Mouse (Mus musculus) embryo, embryonic 11 days (tissue): ENCODE measurements around the gene Misp.

ENCODE experiments used
- DNase-seq: peaks from one replicate; pipeline ENCODE4 v3.0.0-alpha.2; 2015

Misp gene

DNA sequence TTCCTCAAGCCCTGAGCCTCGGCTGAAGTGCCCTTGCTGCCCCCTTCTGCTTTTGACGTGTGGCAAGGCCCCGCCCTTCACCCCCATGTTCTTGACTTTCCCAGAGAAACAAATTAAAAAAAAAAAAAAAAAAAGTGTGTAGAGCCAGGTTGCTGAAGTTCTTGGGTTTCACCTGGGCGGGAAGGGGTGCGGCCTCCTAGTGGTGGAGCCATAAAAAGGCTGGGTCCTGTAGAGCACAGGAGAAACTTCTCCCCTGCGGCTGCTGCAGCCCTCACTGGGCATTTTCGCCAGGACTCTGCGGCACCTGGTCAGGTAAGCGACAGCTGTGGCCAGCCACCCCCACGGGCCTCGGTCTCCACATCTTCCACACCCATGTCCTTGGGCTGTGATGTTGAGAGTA, at the start of gene Misp:
Gene Misp (plus strand): TSS at position 208 of the 400 bp plus-strand sequence.
- DNase-seq = no peak

DNA sequence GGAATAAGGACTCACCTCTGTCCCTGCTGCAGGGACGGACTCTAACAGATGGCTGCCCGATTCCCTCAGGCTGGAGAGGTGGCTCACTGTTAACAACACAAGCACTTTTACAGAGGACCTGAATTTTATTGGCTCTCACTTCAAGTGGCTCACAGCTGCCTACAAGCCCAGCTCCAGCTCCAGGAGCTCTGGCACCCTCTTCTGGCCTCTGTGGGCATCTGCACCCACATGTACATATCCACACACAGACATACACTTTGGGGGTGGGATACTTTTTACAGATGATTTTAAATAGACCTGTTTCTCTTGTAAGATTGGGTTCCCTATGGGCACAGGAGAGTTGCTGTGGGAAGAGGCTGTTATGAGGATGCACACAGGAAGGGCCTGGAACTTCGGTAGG, 48.5 kb upstream of the Misp start:
- DNase-seq = no peak

DNA sequence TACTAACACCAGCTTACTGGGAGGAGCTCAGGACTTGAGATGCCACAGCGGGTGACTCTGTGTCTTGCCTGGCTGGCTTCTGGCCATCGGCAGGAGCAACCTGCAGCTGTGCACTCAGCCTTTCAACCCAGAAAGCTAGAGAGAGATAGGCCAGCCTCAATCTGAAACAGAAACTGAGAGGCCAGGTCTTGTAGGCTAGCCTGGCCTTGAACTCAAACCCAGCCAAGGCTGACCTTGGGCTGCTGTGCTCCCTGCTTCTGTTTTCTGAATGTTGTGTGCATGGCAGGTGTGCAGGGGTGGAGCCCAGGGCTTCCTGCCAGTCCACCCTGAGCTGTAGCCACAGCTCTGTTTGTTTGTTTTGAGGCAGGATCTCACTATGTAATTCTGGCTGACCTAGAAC, 47.6 kb upstream of the Misp start:
- DNase-seq = no peak

DNA sequence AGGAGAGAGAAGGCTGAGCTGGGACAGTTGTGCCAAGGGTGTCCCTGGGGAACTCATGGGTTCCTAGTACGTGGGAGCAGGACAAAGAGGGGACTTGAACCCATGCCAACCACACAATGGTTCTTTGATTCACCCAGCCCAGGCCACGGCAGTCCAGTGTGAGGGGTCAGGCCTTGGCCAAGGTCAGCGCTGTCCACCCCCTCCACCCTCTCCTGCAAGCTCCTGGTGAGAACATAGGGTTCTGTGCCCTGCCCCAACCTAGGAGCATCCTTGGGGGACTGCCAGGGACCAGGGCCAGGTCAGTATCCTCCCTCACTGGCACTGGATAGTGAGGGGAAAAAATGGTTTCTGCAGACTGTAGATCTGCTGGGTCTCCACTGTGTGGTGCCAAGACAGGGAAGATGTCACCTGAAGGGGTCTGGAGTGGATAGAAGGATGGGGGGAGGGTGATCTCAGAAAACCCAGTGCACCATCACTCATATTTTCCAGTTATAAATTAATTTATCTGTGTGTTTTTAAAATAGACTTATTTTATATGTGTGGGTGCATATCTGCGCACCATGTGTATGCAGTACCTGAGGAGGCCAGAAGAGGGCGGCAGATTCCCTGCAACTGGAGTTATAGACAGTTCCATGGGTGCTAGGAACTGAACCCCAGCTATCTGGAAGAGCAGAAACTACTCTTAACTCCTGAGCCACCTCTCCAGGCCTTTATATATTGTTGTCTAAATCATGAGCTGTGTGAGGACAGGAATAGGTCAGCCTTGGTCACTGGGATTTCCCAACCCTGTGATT, 46.1 kb upstream of the Misp start:
- DNase-seq = no peak

DNA sequence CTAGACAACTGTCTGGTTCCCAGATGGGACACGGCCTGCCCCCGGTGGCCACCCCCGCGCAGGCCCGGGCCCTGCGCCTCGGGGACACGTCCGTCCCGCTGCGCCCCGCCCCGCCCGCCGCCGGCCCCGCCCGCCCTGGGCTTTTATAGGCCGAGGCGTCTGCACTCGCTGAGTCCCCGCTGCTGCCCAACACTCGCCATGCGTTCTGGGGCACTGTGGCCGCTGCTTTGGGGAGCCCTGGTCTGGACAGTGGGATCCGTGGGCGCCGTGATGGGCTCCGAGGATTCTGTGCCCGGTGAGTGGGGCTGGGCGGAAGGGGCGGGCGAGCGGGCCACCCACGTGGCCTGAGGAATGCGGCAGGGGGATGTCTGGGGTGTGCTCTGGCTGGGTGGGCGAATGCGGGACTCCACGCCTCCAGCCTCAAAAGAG, 43.7 kb upstream of the Misp start, which contains the start of gene Fstl3:
Gene Fstl3 (plus strand): TSS at position 170 of the 429 bp plus-strand sequence.
- peak; percentile 45 for DNase-seq

DNA sequence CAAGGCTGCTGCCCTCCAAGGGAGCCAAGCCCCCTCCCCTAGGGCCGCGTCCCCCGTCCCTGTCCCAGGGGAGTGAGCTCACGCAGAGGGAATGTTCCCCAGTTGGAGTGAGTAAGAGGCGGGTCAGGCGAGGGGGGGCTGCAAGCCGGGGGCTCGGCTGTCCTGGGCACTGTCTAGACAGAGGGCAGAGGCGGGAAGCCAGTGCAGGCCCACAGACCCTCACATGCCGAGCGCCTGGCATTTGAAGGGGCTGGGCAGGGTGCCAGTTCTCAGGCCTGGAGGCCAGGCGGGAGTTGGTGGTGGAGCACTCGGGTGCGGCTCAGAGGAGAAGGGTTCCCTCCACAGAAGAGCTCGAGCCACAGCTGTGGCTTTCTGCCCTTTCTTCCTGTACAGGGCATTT, 42.8 kb upstream of the Misp start:
- peak; percentile 45 for DNase-seq

- DNase-seq = no peak
Observed at GRCm38 (mm10) chr10:79779193-79779592, 41.6 kb upstream of the Misp start.

- peak; percentile 95 for DNase-seq
Observed at GRCm38 (mm10) chr10:79779784-79780663, 40.8 kb upstream of the Misp start.

- DNase-seq = peak; percentile 76
Observed at GRCm38 (mm10) chr10:79780664-79781015, 40.1 kb upstream of the Misp start.

GRCm38 (mm10) chr10:79781139-79781538, 39.6 kb upstream of the Misp start:
- DNase-seq = no peak

GRCm38 (mm10) chr10:79781956-79782355, 38.8 kb upstream of the Misp start:
- DNase-seq = no peak

- DNase-seq = no peak
Observed at GRCm38 (mm10) chr10:79783050-79783449, 37.7 kb upstream of the Misp start.

- peak; percentile 81 for DNase-seq
Observed at GRCm38 (mm10) chr10:79783920-79784800, 36.6 kb upstream of the Misp start.

DNA sequence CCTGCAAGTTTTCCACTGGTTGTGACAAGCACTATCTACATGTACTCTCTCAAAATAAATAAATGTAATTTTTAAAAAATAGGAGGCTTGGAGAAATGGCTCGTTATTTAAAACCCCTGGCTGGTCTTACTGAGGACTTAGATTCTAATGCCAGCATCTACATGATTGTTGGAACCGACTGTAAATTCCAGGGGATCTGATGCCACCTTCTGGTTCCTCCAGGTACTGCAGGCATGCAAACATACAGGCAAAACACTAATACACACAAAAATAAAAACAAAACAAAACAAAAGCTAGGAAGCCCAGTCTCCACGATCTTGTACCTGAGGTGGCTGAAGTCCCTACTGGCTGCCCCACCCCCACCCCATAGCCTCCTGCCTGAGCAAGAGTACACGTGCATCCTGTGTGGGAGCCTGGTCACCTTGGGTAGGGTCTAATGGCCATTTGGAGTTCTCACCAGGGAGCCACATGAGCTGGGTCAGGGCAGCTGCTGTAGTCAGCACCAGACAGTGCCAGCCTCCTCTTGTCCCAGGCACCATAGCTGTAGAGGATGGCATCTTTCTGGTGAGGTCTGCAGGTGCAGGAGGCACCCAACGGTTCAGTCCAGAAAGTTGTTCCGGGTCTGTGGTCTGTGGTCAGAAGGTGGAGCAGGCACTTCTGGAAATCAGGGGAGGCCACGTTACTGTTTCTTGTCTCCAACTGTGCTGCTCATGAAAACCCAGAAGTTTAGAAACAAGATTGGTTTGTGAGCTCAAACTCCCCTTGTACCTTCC, 32.2 kb upstream of the Misp start:
- peak; percentile 66 for DNase-seq

DNA sequence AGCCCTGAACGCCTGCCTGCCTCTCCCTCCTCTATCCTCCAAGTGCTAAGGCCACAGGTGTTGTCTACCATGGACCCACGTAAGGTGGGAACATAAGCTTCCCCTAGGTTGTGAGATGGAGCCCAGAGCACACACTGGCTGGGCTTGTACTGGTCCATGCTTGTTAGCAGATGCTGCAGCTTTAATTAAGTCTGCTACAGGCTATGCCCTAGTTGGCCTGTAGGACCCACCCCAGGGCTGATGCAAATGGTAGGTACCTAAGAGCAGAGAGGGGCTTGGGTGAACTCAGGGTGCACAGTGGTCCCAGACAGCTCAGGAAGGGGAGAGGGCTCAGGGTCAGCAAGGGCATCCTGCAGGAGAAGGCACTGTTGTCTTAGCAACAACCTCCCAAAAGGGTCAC, 31.2 kb upstream of the Misp start:
- DNase-seq = no peak

DNA sequence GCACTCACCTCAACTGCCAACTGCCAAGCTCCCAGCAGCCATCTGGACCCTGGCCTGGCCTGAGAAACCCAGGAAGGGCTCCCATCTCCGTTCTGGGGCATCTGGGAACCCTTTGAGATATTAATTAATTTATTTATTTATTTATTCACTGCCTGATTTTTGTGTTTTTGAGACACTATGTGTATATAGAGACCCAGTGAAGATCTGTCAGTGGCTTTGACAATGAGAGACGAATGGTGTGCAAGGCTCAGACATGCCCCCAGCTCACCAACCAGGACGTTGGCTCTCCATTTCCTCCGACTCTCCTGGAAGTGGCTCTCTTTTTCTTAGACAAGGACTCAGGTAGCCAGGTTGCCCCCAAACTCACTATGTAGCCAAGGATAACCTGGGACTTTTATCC, 29.9 kb upstream of the Misp start, which contains the start of gene Prss57:
Gene Prss57 (minus strand): TSS at position 101 of the 400 bp plus-strand sequence.
- DNase-seq = no peak

DNA sequence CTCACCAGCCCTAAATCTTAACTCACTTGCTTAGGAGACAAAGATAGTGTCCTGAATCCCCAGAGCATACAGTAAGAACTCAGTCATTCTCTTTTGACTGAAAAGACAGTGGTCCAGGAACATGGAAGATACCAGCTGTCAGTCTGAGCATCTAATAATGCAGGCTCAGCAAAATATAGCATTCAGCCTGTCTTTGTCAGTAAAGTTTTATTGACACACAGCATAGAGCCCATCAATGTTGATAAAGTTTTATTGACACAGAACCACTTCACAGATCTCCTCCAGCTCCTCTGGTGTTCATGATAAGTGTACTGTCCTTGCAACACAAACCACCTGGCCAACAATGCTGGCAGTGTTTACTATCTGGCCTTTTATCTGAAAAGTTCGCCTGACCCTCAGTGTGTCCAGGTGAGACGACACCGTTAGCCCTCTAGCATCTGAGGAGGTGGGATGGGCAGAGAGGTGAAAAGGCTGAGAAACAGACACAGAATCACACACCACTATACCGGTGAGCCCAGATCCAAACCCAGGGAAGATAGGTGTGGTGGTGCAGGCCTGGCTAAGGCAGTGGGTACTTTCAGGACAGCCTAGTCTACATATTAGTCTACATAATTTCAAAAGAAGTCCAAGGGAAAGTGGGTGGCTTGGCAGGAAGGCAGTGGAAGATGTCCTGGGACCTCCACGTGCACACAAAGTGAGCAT, 28.3 kb upstream of the Misp start:
- no peak for DNase-seq

DNA sequence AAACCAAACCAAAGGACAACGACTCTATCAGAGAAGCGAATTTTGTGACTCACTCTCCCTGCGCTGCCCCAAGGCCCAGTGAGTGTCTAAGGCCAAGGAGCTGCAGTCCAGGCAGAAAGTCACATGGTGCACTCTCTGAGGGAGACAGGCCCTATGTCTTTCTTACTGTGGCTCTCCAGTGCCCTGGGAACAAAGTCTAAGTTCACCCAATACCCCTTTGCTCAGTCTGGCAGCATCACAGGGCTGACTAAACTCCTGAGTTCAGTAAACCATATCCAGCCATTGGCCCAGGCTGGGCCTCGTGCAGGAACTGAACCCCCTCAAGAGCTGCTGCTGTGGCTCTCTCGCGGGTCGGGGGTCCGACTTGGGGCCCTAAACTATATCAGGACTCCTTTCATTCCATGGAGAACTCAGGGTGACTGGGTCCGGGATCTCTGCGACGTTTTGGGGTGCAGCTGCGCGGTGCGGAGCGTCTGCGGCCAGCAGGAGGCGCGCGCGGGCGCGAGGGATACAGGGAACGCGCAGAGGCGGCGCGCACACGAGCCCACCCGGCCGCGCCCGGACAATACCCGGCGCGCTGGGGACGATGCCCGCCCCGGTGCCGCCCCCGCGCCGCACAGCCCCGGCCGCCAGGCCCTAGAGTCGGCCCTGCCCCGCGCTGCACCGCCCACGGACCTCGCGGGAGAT, 27.6 kb upstream of the Misp start, which contains the start of gene Palm:
Gene Palm (plus strand): TSS at position 522 of the 687 bp plus-strand sequence.
- peak; percentile 92 for DNase-seq

- DNase-seq = peak; percentile 63
Observed at GRCm38 (mm10) chr10:79793738-79794490, 26.9 kb upstream of the Misp start.

DNA sequence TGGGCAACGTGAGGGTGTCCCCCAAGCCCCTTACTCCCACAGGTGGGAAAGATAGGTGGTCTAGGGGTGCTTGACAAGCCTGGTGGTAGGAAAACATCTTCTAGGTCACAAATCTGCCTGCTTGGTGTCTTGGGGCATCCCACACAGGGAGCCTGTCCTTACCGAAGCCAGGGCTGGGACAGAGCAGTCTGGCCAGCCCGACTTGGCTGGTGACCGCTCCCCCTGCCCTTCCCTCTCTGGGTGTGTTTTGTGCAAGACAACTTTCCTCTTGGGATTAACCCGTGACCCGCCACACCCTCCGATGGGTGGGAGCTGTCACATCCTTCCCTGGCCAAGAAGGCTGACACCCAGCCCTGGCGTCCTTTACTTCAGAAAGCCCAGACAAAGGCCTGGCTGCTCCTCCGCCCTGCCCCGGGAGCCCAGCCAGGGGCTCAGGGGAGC, 26.3 kb upstream of the Misp start:
- peak; percentile 54 for DNase-seq
